In the genomic region with DNA sequence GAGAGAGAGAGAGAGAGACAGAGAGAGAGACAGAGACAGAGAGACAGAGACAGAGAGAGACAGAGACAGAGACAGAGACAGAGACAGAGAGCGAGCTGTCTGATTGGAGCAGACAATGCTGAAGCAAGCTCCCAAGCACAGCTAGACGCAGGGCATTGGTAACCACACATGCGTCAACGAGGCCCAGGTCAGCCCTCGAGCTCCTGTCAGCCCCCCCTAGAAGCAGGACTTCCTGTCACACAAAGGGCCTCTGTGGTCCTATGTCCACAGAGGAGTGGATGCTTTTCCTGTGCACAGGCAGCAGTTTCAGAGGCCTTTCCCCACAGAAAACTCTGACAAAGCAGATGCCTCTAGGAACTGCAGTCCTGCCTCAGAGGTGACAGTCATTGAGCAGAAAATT, we compare ENCODE assay signal across 10 mouse cellular contexts. TPM values are rescaled to one million over a fixed set of nuclear protein-coding genes. Genes with fewer than 3 reads are reported as not detected.
A peak's percentile ranks its signal among the peaks of the same experiment; 100 is the strongest.
DNase-seq lines count a peak whose midpoint lies in the region; ATAC-seq lines count a peak whose summit lies in the region.
"Had no signal": no experiment of that assay in that cellular context is flagged by ENCODE, and none has a peak within 500 bp of the region (broad histone marks: within the 10 kb centered on the region; RNA-seq: fewer than 3 reads in every experiment).

No protein-coding gene starts in this region.

- no peak overlapping the region for H3K4me3 ChIP-seq in liver, embryonic 11.5 days (ENCODE audit: low read depth, low read length)
- H3K4me3 ChIP-seq in embryonic facial prominence, embryonic 11.5 days (ENCODE audit: low read depth, low read length), result no peak overlapping the region
- H3K4me3 ChIP-seq in hindbrain, embryonic 14.5 days (replicated peaks; ENCODE audit: low read length), result no peak overlapping the region

- peak overlapping the region; percentile 38 for H3K4me2 ChIP-seq in liver, embryonic 11.5 days
- no peak overlapping the region for H3K4me2 ChIP-seq in embryonic facial prominence, embryonic 11.5 days (ENCODE audit: low read depth, low read length)
- no peak overlapping the region for H3K4me2 ChIP-seq in hindbrain, embryonic 14.5 days (replicated peaks)

- peaks cover 82% of the 10 kb centered on the region for H3K4me1 ChIP-seq in liver, embryonic 11.5 days (replicated peaks; ENCODE audit: control insufficient read depth, insufficient read depth, low read length)
- H3K4me1 ChIP-seq in embryonic facial prominence, embryonic 11.5 days (ENCODE audit: control insufficient read depth, insufficient read depth, low read length), result no peaks in the 10 kb centered on the region
- no peaks in the 10 kb centered on the region for H3K4me1 ChIP-seq in hindbrain, embryonic 14.5 days (replicated peaks; ENCODE audit: control insufficient read depth, insufficient read depth, low read length)

- H3K36me3 ChIP-seq in liver, embryonic 11.5 days (ENCODE audit: control insufficient read depth, insufficient read depth, low read length), result no peaks in the 10 kb centered on the region
- H3K36me3 ChIP-seq in embryonic facial prominence, embryonic 11.5 days (replicated peaks; ENCODE audit: control insufficient read depth, insufficient read depth, low read depth, low read length), result no peaks in the 10 kb centered on the region
- no peaks in the 10 kb centered on the region for H3K36me3 ChIP-seq in hindbrain, embryonic 14.5 days (replicated peaks; ENCODE audit: control insufficient read depth, insufficient read depth)

- DNase-seq in liver, embryonic 11.5 days (ENCODE audit: low spot score), result no peak
- no peak for DNase-seq in liver
- DNase-seq in embryonic facial prominence, embryonic 11.5 days (ENCODE audit: low spot score), result peak; percentile 19
- DNase-seq in hindbrain, embryonic 14.5 days (ENCODE audit: low spot score), result no peak
- no peak for DNase-seq in spleen, adult 12 weeks (ENCODE audit: low spot score)
- no peak for DNase-seq in cerebellum, adult 11-12 months
- DNase-seq: cerebellum, adult 9-11 months had no signal

- no peaks in the 10 kb centered on the region for H3K9me3 ChIP-seq in liver, embryonic 11.5 days (ENCODE audit: control insufficient read depth, low read length)
- no peaks in the 10 kb centered on the region for H3K9me3 ChIP-seq in embryonic facial prominence, embryonic 11.5 days (replicated peaks; ENCODE audit: control insufficient read depth, low read length)
- H3K9me3 ChIP-seq in hindbrain, embryonic 14.5 days (ENCODE audit: control insufficient read depth, low read length), result no peaks in the 10 kb centered on the region

- no peaks in the 10 kb centered on the region for H3K27me3 ChIP-seq in liver, embryonic 11.5 days (replicated peaks; ENCODE audit: control insufficient read depth, insufficient read depth, low read length)
- no peaks in the 10 kb centered on the region for H3K27me3 ChIP-seq in embryonic facial prominence, embryonic 11.5 days (ENCODE audit: control insufficient read depth, insufficient read depth, low read length)
- H3K27me3 ChIP-seq in hindbrain, embryonic 14.5 days (ENCODE audit: control insufficient read depth, insufficient read depth, low read length), result no peaks in the 10 kb centered on the region
- H3K27me3 ChIP-seq: Patski had no signal

- 48% methylated on average over 5 of the region's 5 CpGs for WGBS in liver, embryonic 11.5 days
- 28% methylated on average over 5 of the region's 5 CpGs for WGBS in embryonic facial prominence, embryonic 11.5 days
- 30% methylated on average over 5 of the region's 5 CpGs for WGBS in hindbrain, embryonic 14.5 days

- ATAC-seq in liver, embryonic 11.5 days (replicated peaks; ENCODE audit: low FRiP score), result no peak
- no peak for ATAC-seq in embryonic facial prominence, embryonic 11.5 days (replicated peaks; ENCODE audit: insufficient number of reproducible peaks, low FRiP score, low TSS enrichment, low read depth)
- no peak for ATAC-seq in hindbrain, embryonic 14.5 days (ENCODE audit: low FRiP score)
- peak; percentile 41 for ATAC-seq in megakaryocyte, adult 5-6 weeks (ENCODE audit: poor library complexity, severe bottlenecking)
- ATAC-seq in frontal cortex, adult (ENCODE audit: low TSS enrichment), result no peak
- ATAC-seq: Patski had no signal

- H3K9ac ChIP-seq in liver, embryonic 11.5 days (ENCODE audit: low read depth, low read length), result peak overlapping the region; percentile 46; the same call in 1 of the 2 replicates
- H3K9ac ChIP-seq in embryonic facial prominence, embryonic 11.5 days (replicated peaks; ENCODE audit: low read length), result no peak overlapping the region
- H3K9ac ChIP-seq in hindbrain, embryonic 14.5 days, result peak overlapping the region; percentile 16

- H3K27ac ChIP-seq in liver, embryonic 11.5 days (ENCODE audit: low read depth, low read length), result peak overlapping the region; percentile 69
- H3K27ac ChIP-seq in embryonic facial prominence, embryonic 11.5 days (replicated peaks; ENCODE audit: low read depth, low read length), result no peak overlapping the region
- peak overlapping the region; percentile 32; the same call in 1 of the 2 replicates for H3K27ac ChIP-seq in hindbrain, embryonic 14.5 days

RNA-seq across cellular contexts. Expression of gene Pacsin2, which starts 38.6 kb away (rescaled TPM):
- polyA plus RNA-seq in liver, embryonic 11.5 days (2014; fragmentation: Nextera tagmentation; extraction: Ambion mirVana), result 82.9 and 89.3 TPM in 2 replicates
- 41.7 and 41.9 TPM in 2 replicates for polyA plus RNA-seq in embryonic facial prominence, embryonic 11.5 days (2014; fragmentation: Nextera tagmentation; extraction: Ambion mirVana)
- polyA plus RNA-seq in hindbrain, embryonic 14.5 days (2014; fragmentation: Nextera tagmentation; extraction: Ambion mirVana), result 20.5 and 21.5 TPM in 2 replicates
- 71.9 and 75.0 TPM in 2 replicates for total RNA-seq in megakaryocyte, adult 5-6 weeks (2015)
- total RNA-seq in megakaryocyte, adult 5-6 weeks (2017), result 112 and 115 TPM in 2 replicates
